Mouse (Mus musculus): ENCODE data around the gene Ndufa7. TPM values are rescaled to one million over a fixed set of nuclear protein-coding genes. Genes with fewer than 3 reads are reported as not detected.
A peak's percentile ranks its signal among the peaks of the same experiment; 100 is the strongest.

Ndufa7 gene
- 505 and 552 TPM in 2 replicates for total RNA-seq (2021)
- long read RNA-seq, experiment 1, transcript Ndufa7-204 (2 exons, 610 nt) = minor isoform, 64 of 444 reads
- long read RNA-seq, experiment 1, transcript Ndufa7-202 (3 exons, 438 nt) = minor isoform, 30 of 444 reads
- long read RNA-seq, experiment 1, transcript Ndufa7-201 (4 exons, 528 nt) = major isoform, 342 of 444 reads
- long read RNA-seq, experiment 1, partial matches to known transcripts = 0 of 444 reads
- long read RNA-seq, experiment 1, other reads (novel, unspliced or antisense) = 3 of 444 reads
- long read RNA-seq, experiment 2, transcript Ndufa7-201 (4 exons, 528 nt) = major isoform, 517 of 644 reads
- long read RNA-seq, experiment 2, transcript Ndufa7-202 (3 exons, 438 nt) = minor isoform, 37 of 644 reads
- long read RNA-seq, experiment 2, transcript Ndufa7-204 (2 exons, 610 nt) = minor isoform, 78 of 644 reads
- long read RNA-seq, experiment 2, partial matches to known transcripts = 0 of 644 reads
- long read RNA-seq, experiment 2, other reads (novel, unspliced or antisense) = 8 of 644 reads

DNA sequence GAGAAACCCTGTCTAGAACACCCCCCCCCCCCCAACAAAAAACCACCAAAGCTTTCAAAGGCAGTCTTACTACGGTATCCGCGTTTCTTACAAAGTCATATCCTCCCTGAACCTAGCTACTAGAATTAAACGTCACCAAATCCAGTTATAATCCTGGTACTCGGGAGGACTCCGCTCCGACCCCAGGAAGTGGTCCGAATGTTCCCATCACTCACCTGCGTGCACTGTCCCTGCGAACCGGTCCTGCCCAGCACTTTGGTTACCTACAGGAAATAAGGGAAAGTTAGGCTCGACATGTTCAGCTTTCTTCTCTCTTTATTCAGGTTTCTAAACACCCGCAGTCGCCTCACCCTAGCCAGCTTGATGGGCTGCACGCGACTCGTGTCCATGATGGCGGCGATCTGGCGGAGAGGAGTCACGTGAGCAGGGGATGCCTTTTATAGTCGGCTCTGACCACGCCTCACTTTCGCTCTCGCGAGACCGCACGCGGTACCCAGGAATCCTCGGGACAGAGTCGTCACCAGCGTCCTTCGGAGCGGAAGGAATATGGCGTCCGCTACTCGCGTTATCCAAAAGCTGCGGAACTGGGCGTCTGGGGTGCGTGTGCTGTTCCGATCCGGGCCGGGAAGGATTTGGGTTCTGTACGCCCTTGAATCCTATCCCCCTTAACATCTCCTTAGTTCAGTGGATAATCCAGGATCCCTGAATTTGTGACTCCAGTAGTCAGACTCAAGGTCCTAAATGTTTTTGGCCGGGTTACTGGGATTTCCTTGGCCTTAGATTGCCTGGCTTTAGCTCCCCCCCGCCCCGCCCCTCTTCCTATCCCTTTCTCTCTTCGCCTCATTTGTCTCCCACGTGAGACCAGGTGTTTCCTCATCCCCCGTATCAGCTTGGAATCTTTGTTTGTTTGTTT lies at the start of gene Ndufa7, which contains the start of gene Rps28:
Gene Ndufa7, plus strand, starts transcription at position 489 of the 913 bp plus-strand sequence.
Gene Rps28, minus strand, starts transcription at position 479 of the 913 bp plus-strand sequence.
- DNase-seq = peak; percentile 98

DNA sequence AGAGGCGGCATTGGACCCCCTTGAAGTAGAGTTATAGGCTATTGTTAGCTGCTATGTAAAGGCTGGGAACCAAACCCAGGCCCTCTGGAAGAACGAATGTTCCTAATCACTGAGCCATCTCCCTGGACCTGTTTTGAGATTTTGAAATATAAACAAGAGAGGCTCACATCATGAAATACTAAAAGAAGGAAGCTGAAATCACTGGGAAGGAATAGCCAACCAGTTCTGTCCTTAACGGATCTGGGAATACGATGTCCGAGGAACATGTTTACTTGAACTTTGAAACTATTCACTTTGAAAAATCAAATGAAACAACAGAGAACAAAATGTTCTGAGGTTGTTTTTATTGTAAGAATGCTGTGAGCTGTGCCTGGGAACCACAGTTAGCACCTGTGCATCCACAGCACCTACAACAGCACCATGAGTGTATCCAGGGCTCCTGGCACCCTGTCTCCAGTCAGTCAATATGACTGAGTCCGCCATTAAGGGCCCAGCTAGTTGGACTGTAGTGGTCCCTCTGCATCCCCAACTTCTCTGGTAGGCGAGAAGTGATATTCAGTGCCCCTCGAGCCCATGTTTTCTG lies 49.7 kb upstream of the Ndufa7 start:
- no peak for DNase-seq

DNA sequence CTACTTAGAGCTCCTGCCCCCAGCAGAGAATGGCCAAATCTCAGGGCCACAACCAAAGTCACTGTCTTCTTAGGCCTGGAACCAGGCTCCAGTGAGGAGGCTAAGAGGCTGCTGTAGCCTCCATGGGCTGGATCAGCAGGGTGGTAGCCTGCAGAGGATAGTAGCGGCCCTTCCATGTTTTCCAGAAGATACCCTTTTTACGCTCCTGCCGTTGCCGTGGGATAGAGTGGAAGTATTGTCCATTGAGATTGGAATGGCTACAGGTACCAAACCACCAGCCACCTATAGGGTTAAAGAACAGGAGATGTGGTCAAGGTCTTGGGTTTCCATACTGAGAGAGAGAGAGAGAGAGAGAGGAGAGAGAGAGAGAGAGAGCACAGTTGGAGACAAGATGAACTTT lies 49.1 kb upstream of the Ndufa7 start:
- no peak for DNase-seq

DNA sequence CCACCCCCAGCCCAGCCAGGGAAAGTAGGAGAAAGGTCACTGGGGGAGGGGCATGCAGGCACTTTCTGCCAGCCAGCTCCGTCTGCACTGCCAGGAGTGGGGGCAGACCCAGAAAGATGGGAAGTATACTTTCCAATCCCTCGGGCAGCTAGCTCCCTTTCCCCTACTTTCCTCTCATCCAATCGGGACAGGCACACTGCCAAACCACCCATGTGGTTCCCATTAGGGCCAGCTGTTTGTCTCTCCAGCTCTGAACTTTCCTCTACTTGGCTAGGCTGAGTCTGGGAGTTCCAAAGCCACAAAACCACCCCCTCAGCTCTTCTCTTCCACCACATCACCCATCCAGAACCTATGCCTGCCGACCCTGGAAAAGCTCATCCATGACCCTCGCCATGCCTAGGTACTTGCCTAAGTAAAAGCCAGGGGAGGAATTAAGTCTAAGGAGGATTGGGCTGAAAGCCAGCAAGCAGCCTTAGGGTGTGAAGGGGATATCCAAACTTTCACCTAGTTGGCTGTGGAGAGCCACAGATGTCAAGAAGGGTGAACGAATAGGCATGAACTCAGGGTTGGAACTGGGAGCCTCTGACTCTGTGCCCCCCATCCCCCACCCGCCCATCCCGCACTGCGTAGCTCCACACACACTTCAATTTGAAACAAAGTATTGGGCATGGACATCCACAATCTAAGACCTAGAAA lies 45.0 kb upstream of the Ndufa7 start:
- peak; percentile 93 for DNase-seq

DNA sequence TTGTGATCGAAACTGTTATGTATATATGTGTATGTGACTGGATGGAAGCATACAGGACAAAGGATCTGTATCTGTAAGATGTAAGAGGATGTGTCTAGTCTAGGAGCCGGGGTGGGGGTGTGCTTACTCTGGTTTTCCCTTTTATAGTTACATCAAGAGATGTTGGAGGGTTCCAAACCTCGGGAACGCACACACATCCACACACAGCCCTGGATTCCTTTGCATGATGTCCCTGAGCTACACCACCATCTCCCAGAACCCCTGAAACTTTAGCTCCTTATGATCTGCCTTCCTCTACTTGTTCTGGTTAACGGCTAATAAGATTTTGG lies 44.4 kb upstream of the Ndufa7 start:
- no peak for DNase-seq

DNA sequence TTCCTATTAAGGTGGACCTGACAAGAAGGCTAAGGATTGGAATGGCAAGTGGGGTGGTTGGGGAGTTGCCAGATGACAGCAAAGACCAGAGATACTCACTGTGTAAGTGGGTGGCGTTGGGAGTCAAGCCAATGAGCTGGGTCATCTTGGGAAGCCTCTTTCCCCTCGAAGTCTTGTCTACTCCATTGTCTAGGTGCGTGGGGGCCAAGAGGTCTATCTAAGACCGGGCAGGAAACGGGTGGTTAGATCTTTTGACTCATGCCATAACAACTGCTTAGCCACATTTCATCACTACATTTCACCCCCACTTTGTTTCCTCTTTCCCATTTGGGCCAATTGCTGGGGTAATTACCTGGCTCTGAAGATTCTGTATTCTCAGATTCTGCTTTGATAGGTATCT lies 43.9 kb upstream of the Ndufa7 start:
- peak; percentile 50 for DNase-seq

DNA sequence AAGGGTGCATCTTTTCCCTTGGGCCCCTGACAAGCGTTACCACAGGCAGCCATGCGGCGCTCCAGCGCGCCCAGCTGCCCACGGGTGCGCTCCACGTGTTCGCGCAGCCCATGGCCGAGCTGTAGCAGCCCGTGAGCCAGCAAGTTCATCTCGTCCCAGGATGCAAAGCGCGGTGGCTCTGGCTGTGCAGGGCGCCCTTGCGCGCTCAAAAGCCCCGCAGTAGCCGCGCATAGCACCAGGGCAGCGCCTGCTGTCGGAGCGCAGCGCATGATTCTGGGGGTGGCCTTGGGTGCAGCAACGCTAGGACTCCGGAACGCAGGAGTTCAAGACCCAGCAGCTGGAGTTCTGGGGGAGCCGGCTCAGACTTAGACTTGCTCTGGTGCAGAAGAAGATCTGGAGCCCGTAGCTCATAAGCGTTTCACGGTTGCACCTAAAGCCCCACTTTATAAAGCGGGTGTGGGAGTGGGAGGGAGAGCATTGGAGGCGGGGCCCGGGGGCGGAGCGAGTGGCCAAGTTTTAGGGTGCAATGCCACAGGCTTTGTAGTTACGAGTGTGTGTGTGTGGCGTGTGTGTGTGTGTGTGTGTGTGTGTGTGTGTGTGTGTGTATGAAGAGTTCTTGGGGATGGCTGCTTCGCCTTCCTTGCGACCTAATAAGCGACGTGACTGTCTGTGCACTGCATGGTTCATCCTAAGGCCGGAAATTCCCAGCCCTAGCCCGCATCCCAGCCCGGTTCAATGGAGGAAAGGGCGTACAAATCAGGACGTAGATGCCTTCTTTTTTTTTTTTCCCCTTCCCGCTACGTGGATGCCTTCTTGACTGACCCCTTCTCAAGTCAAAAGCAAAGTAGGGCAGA lies 43.0 kb upstream of the Ndufa7 start, which contains the start of gene Angptl4:
Gene Angptl4, minus strand, starts transcription at position 707 of the 854 bp plus-strand sequence.
- peak; percentile 86 for DNase-seq

DNA sequence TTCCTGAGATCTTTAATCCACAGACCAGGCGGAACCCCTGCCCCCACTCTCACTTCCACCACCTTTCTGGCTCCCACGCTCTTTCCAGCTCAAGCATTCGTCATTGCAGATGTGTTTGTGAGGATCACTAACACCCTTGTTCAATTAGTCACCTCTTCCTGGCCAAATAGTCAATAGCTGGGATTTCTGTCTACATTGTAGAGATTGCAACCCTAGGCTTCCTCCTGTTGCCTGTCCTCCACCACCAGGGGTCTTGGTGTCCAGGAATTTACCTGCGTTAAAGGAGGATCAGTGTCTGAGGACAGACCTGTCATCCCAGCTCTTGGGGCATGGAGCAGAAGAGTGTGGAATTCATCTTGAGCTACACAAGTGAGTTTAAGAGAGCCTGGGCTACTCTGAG lies 42.3 kb upstream of the Ndufa7 start:
- DNase-seq = no peak

DNA sequence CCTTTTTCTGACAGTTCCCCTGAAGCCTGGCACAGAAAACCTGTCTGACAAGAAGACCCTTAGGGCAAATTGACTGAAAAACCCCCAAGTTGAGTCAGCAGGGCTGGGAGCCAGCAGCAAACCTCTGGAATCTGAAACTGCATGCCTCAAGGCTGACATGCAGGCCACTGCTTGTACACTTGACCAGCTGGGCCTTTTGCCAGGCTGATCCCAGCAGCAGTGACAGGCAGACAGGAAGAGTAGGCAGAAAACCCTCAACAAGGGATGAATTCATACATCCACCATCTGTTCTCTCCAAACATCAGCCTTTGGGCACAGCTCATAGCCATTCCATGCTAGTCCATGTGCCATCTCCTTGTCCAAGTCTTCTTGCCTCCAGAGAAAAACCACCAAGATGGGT lies 41.0 kb upstream of the Ndufa7 start:
- DNase-seq = peak; percentile 92

DNA sequence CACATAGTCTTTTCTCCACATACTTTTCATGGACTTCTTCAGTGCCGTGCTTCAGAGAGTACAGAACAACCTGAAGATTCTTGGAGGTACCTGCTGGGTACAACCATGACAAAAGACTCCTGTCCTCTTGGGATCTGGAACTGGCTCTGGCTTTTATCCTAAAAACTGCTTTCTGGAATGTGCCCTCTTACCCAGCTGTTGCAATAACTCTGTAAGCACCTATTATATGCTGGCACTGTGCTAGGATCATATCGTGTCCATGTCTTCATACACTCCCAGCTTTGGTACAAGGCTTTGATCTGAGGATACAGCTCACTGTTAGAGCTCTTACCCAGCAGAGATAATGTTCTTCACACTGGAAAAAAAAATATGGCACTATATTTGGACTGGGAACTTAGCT lies 39.4 kb upstream of the Ndufa7 start:
- DNase-seq = no peak

DNA sequence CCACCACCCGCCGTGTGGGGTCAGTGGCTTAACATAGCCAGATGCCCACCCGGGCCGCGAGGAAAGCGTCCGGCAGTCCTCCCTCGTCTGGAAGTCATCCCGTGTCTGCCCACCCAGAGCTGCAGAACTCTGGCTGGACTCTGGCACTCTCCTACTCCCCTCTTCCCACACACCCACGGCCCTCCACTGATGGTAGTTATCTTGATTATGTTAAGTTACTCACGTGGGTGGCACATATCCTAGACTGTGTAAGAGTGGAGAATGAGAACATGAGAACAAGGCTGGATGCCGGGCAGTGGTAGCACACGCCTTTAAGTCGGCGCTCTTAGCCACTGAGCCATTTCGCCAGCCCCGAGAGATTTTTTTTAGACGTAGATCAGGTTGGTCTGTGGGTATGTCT lies 38.0 kb upstream of the Ndufa7 start:
- DNase-seq = no peak

DNA sequence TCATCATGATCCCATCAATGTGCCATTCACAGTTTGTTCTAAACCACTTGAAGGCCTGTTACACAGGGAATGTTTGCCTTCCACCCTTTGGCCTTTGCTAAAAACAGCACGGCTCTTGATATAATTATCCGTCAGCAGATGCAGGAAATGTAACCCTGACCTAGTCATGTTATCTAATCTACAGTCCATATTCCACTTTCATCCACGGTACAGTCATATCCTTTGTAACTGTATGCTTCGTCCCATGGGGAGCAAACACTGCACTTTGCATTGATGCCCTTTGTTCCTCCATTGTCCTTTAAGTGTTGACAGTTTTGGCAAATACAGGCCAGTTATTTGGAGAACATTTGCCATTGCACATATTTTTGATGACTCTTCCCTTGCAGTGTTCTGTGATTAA lies 35.6 kb upstream of the Ndufa7 start:
- no peak for DNase-seq

DNA sequence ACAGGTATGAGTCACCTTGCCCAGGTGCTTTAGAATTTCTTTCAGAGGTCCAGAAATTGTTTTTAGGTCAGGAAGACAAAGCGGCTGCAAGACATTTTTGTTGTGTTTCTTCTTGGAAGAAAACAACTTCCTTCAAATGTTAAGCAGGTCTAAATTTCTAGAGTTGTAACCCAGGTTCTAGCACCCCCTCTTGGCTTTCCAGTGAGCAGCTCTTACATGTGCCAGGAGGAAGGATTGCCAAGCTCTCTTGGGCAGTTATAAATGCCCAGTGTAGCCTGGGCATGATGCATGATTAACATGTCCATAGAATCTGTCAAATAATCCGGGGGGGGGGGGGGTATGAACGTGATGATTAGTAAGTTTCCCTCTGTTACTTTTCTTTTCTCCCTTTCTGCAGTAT lies 26.1 kb upstream of the Ndufa7 start:
- DNase-seq = peak; percentile 58

DNA sequence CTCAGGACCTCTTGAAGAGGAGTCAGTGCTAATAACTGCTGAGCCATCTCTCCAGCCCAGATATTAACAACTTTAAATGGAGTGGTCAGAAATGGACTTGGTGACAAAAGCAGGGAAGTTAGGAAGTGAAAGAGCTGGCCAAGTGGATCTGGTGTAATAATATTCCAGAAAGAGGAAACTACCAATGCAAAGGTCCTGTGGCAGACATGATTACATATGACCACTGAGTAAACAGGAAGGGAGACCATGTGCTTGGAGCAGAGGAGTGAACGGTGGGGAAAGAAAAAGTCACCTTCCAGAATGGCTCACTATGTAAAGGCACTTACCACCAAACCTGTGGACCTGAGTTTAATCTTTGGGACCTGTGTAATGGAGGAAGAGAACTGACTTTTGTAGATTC lies 25.1 kb upstream of the Ndufa7 start:
- DNase-seq = no peak

DNA sequence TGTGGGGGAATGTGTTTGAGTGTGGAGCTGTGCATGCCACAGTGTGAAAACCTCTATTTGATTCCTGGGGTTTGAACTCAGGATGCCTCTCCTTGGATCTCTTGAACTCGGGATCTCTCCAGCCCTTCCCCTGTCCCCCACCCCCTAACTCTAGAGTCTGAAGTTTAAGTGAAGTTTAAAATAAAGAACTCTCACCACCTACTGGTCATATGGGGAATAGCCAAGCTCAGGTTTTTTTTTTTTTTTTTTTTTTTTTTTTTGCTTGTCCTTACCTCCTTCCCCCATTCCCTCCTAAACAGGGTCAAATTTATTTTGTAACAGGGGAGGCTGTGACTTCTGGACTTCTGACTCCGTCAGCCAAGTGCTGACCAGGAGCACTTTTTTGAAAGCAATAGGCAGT lies 22.2 kb upstream of the Ndufa7 start:
- no peak for DNase-seq

DNA sequence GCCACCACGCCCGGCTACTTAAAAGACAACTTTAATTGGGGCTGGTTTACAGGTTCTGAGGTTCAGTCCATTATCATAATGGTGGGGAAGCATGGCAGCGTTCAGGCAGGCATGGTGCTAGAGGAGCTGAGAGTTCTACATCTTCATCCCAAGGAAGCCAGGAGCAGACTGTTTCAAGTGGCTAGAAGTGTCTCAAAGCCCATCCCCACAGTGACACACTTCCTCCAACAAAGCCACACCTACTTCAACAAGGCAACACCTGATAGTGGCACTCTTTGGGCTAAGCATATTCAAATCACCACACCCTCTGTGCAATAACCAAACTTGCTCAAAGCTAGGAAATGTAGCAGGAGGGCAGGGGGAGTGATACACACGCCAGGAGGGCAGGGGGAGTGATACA lies 20.2 kb upstream of the Ndufa7 start:
- no peak for DNase-seq

DNA sequence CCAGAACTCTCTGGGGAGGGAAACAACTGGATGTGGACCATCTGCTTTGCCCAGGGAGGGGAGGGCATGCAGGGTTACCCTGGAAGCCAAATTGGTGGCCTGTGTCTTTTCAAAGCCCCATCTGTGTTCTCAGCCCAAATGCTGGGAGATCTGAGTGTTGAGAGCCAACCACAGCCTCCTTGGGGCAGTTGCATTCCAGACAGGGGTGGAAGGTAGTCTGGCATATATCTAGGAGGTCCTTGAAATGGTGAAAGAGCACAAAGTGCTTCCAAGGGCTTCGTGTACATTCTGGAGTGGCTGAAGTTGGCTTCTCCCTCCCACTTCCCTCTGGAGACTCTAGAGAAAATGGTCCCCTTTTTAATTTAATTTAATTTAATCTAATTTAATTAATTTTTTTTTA lies 19.6 kb upstream of the Ndufa7 start:
- DNase-seq = no peak

DNA sequence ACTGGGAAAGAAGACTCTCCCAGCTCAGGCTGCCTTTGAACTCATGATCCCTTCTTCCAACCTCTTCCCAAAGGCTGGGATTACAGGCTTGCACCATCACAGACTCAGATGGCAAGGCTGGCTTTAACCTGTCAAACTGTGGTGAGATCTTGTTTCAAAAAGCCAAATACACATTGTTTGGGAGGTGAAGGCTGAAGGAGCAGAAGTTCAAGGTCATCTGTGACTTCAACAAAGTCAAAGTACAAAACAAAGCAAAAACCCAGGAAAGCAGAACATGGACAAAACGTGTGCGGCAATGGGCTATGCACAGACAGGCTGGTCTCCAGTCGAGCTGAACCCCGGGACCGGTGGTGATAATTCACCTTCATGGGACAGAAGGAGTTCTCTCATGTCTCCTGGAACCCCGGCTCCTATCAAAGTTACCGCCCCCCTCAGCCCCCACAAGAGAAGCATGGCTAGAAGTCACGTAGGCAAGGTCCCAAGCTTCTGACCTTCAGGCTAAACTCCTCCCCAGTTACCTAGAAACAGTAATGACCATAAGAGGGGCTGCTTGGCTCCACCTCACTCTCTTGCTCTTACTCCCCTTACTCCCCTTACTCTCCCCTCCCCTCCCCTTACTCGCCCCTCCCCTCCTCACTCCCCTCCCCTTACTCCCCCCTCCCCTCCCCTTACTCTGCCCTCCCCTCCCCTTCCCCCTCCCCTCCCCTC lies 17.0 kb upstream of the Ndufa7 start:
- DNase-seq = peak; percentile 28

DNA sequence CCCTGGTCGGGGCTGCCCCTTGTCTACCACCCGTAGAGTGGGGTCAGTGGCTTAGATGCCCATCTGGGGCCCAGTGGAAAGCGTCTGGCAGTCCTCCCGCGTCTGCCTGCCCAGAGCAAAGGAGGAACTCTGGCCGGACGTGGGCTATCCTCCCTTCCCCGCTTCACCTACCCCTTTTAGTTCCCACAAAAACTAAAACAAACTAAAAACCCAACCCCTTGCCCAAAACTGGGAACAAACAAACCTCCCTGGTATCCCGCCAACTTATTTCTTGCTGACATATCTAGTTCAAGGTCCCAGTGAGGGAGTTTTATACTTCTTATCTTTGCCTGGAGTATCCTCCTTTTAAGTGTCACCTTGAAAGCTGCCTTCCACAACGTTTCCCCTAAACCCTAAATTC lies 16.2 kb upstream of the Ndufa7 start:
- peak; percentile 73 for DNase-seq
